Mouse (Mus musculus): Measurements from ENCODE around the gene Ttll12. TPM values are rescaled to one million over a fixed set of nuclear protein-coding genes. Genes with fewer than 3 reads are reported as not detected.

Gene Ttll12
- total RNA-seq, 2 experiments from 2014 or later = 16.2 to 17.2 TPM

GRCm38 (mm10) chr15:83596833-83597232, 1.9 kb upstream of the Ttll12 start:
- intact Hi-C loops (cut with DNase I) = no loop called here
- no peak for DNase-seq (ENCODE audit: low spot score in 2 of 2)

GRCm38 (mm10) chr15:83595364-83595711, 381 bp upstream of the Ttll12 start:
- no peak for DNase-seq (ENCODE audit: low spot score in 2 of 2)
- intact Hi-C loops (cut with DNase I) = no loop called here

- intact Hi-C loops (cut with DNase I) = no loop called here
- no peak for DNase-seq (ENCODE audit: low spot score in 2 of 2)
Observed at GRCm38 (mm10) chr15:83593702-83594512, 1.1 kb downstream of the Ttll12 start.

GRCm38 (mm10) chr15:83593189-83593585, 1.8 kb downstream of the Ttll12 start:
- intact Hi-C loops (cut with DNase I) = no loop called here
- no peak for DNase-seq (ENCODE audit: low spot score in 2 of 2)

DNA sequence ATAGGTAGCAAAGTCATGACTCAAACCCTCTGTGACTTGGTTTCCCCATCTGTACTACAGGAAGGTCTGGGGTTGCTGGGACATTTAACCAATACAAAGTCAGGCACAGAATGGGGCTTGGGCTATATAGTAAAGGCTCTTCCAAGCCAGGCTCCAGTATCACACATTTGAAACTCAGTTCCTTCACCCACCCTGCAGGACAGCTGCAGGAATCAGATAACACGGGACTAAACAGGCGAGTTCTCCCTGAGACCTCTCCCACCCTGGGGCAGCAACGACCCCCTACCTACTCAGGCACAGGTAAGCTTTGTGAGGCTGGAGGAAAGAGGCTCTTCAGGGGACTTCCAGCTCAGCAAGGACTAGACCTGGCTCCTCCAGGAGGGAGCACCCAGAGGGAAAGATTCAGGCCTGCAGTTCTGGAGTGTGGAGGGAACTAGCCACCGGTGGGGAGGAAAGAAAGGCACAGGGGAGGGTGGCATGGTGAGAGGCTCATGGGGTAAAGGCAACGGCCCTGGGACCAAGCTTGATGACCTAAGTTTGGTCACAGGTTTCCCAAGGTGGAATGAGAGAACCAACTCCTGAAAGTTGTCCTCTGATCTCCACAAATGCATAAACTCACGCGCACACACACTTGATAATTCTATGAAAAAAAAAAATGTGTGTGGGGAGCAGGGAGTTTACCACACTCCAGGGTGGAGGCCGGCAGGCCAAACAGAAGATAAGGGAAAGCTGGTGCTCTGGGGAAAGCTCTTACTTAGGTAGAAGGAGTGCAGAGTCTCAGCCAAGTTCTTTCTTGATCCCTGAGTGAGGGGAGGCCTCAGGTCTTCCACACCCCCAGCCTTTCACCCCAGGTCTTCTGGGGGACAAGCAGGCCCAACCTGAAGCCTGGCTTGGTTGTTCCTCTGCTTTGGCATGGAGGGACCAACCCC, 2.4 kb downstream of the Ttll12 start:
- intact Hi-C loops (cut with DNase I) = no loop called here
- no peak for DNase-seq (ENCODE audit: low spot score in 2 of 2)

DNA sequence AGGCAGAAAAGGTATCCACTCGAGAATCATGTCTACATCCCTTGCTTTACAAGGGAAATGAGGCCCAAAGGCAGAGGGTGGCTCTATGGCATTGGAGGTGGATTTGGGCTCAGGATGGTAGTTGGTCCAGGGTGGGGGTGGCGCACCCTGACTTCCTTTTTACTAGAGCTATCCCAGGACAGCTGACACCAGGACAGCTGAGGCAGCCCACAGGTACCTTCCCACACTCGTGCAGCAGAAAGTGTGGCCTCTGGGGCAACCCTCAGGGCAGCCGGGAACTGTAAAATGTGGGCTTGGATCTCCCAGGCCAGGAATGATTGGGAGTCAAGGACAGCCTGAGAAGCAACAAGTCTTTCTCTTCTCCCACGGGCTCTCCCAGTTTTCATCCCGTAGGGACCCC, 3.2 kb downstream of the Ttll12 start:
- intact Hi-C loops (cut with DNase I) = no loop called here
- DNase-seq (ENCODE audit: low spot score in 2 of 2) = no peak

DNA sequence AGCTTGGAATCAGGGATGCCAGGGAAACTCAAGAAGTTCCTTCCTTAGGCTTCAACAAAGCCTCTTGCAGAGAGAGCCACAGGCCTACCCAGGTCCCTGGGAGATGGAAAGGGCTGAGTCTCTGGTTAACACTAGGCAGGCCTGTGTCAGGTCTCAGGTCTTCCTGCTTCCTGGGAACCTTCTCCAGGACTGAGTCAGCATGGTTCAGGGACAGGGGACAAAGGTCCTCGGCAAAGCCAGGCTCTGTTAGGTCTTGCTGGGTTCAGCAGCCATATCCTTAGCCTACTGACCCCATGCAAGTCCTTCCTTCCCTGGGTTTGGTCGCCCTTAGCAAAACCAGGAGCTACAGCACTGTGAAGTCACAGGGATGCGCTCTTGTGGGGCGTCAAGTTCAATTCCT, 4.1 kb downstream of the Ttll12 start:
- DNase-seq (ENCODE audit: low spot score in 2 of 2) = no peak
- intact Hi-C loops (cut with DNase I) = no loop called here

GRCm38 (mm10) chr15:83584741-83585220, 10.2 kb downstream of the Ttll12 start:
- no peak for DNase-seq (ENCODE audit: low spot score in 2 of 2)
- intact Hi-C loops (cut with DNase I) = no loop called here

GRCm38 (mm10) chr15:83583419-83584156, 11.4 kb downstream of the Ttll12 start:
- DNase-seq (ENCODE audit: low spot score in 2 of 2) = no peak
- intact Hi-C loops (cut with DNase I) = no loop called here

DNA sequence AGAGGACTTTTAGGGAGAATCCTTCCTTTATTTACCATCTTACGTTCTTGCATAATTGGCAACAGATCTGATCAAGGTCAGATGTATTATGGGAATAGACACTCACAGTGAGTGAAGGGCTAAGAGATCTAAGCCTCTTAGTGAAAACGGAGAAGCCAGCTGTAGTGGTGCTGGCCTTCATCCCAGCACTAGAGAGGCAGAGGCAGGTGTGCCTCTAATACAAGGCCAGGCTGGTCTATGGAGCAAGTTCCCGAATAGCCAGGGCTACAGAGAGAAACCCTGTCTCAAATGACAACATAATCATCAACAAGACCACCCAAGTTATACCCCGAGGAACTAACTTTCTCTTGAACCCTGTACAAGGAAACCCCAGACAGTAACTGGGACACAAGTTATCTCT, 12.0 kb downstream of the Ttll12 start:
- no peak for DNase-seq (ENCODE audit: low spot score in 2 of 2)
- intact Hi-C loops (cut with DNase I) = no loop called here

GRCm38 (mm10) chr15:83576651-83577050, 18.3 kb downstream of the Ttll12 start:
- intact Hi-C loops (cut with DNase I) = no loop called here
- DNase-seq (ENCODE audit: low spot score in 2 of 2) = no peak

DNA sequence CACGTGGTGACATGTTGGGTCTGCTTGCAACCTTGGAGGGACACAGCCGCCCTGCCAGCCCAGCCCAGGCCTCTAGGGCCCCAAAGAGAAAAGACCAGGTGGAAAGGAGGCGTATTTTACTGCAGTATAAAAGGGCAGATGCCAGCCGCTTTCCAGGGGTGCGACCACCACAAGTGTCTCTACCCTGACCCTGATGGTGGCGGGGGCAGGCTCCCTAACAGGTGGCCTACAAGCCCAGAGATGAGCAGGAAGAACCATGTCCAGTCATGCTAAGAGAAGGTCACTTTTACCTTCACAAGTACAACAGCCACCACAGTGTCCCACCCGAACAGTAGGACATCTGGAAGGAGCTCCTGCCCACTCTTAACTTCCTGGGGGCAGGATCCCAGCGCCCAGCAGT, 19.4 kb downstream of the Ttll12 start:
- intact Hi-C loops (cut with DNase I) = no loop called here
- DNase-seq (ENCODE audit: low spot score in 2 of 2) = no peak

- intact Hi-C loops (cut with DNase I) = no loop called here
- DNase-seq (ENCODE audit: low spot score in 2 of 2) = no peak
Observed at GRCm38 (mm10) chr15:83574731-83575351, 20.1 kb downstream of the Ttll12 start.

GRCm38 (mm10) chr15:83573606-83574005, 21.4 kb downstream of the Ttll12 start:
- DNase-seq (ENCODE audit: low spot score in 2 of 2) = no peak
- intact Hi-C loops (cut with DNase I) = no loop called here

- intact Hi-C loops (cut with DNase I) = no loop called here
- DNase-seq (ENCODE audit: low spot score in 2 of 2) = no peak
Observed at GRCm38 (mm10) chr15:83572132-83572531, 22.8 kb downstream of the Ttll12 start.

DNA sequence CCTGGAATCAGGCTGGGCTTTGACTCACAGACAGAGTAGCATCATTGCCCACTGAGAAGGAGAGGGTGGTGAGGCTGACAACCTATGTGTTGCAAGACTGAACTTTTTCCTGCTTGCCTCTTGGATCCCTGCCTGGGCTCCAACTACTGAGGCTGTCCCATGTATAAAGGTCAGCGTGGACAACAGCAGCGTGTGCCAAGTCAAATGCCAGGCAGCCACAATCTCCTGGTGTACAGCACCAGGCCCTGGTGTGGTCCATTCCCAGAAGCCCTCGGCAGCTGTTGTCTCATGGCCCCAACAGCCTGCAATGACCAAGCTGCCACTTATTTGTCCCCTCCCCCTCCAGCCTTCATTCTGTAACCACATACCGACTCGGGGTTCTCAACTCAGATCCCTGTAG, 23.3 kb downstream of the Ttll12 start:
- no peak for DNase-seq (ENCODE audit: low spot score in 2 of 2)
- intact Hi-C loops (cut with DNase I) = no loop called here

GRCm38 (mm10) chr15:83570641-83571040, 24.3 kb downstream of the Ttll12 start:
- intact Hi-C loops (cut with DNase I) = no loop called here
- no peak for DNase-seq (ENCODE audit: low spot score in 2 of 2)

- intact Hi-C loops (cut with DNase I) = no loop called here
- DNase-seq (ENCODE audit: low spot score in 2 of 2) = no peak
Observed at GRCm38 (mm10) chr15:83569682-83570081, 25.3 kb downstream of the Ttll12 start.

GRCm38 (mm10) chr15:83568544-83568943, 26.4 kb downstream of the Ttll12 start:
- intact Hi-C loops (cut with DNase I) = no loop called here
- no peak for DNase-seq (ENCODE audit: low spot score in 2 of 2)

Data from left cerebral cortex, postnatal 14 days (tissue).